Mouse (Mus musculus) megakaryocyte, adult 5-6 weeks (primary cell): ENCODE results near the gene Farp2. TPM values are rescaled to one million over a fixed set of nuclear protein-coding genes. Genes with fewer than 3 reads are reported as not detected.
"Not testable (repeated sequence)": the region's sequence is repeated elsewhere in the genome, so short reads cannot be mapped to it uniquely, and the experiment has no call there.

ENCODE experiments used
- ATAC-seq: 2 replicates; pipeline ENCODE4 v1.8.0; 2016; ENCODE audit warnings: mild to moderate bottlenecking, inconsistent platforms; ENCODE audit not compliant: poor library complexity, severe bottlenecking
- total RNA-seq, 2 experiments: library from RNA; stranded (forward) in 1 of 2; stranded (reverse) in 1 of 2; fragments of 153-499, 151-499 nt in 1 of 2; fragments of 221-1000, 200-1000 nt in 1 of 2; gene quantifications; 2 replicates each; pipeline versions ENCODE4 v1.2.3 to v1.2.4; 2015 to 2017

Gene Farp2
- total RNA-seq, 2 experiments from 2014 or later = 0.99 to 2.0 TPM

- no peak for ATAC-seq
These were observed 120.8 kb downstream of the Farp2 start for GRCm38 (mm10) chr1:93632723-93633122.

DNA sequence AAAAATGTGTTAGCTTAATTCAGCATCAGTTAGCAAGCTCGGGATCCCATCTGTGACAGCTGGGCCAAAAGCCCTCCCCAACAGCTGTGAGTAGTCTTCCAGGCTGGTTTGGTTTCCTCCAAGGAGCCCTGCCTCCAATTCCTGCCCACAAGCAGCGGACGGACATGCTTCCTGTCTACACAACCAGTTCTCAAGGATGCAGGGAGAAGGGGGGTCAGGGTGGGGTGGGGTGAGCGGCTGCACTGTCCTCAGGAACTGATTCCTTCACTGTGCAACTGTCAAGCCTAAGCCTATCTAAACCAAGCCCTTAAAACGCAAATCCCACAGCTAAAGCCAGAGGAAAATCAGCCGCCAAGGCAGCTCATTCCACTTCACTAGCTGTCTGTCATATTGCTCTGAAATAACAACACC is 122.6 kb downstream of the Farp2 start:
- no peak for ATAC-seq

GRCm38 (mm10) chr1:93635091-93635579 is 123.3 kb downstream of the Farp2 start:
- ATAC-seq = peak; percentile 31

- ATAC-seq = peak; percentile 96
These were observed 123.8 kb downstream of the Farp2 start for GRCm38 (mm10) chr1:93635580-93636192.

GRCm38 (mm10) chr1:93636211-93636897 is 124.5 kb downstream of the Farp2 start:
- 0 out of 2 replicates have a peak, but pooled peaks have one; percentile 8 for ATAC-seq

- ATAC-seq = no peak
These were observed 130.1 kb downstream of the Farp2 start for GRCm38 (mm10) chr1:93641978-93642377.

- ATAC-seq = no peak
These were observed 130.8 kb downstream of the Farp2 start for GRCm38 (mm10) chr1:93642692-93643091.

DNA sequence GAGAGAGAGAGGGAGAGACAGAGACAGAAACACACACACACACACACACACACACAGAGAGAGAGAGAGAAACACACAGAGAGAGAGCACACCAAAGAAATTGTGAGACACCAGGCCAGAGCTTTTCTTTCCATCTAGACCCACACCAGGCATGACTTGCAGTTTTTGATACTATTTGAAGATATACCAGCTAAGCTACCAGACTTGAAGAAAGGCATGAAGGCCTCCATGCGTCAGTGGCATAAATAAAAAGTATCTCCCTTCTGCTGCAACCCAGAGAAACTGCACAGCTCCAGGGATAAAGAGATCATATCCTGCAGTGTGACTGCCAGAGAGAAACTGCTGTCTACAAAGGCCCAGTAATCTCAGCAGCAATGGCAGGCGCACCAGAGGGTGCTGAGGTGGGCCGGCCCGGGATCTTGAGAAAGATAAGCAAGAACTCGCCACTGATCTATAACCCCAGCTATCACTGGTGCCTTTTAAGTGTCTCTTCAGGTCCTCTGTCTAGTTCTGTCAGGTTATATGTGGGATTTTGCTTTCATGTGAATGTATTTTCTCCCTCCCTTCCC is 137.8 kb downstream of the Farp2 start:
- no peak for ATAC-seq

DNA sequence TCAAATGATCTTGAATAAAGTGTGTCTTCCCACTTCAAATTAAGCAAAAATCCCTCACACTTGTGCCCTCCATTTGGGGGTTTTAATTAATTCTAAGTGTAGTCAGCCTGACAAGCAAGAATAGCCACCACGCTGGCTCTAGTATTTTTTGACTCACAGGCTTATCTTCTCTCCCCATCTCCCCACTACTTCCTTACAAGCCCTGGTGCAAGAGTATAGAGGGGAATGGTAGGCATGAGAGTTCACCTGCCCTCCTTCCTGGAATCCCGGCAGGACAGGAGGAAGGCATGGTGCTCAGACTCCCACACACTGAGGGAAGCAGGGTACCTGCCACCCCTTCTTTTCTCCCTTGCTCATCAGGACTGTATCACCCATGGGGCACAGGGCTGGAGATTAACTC is 142.4 kb downstream of the Farp2 start:
- ATAC-seq = no peak

DNA sequence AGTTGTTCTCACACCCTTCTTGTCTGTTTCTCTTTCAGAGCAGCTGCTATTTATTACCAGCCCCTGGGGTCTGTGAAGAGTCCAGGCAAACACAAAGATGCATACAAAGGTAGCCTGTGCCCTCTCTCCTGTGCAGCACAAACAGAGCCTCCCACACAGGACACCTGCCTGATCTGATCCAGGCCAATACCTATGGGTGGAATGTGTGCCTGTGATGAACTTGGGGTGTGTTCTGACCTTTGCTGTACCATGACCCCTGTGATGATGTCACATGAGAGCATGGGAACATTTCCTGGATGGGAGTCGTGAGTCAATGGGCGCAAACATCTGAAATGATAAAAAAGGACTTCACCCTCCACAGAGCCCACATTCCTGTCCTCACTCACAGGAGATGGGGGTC is 142.9 kb downstream of the Farp2 start:
- no peak for ATAC-seq

GRCm38 (mm10) chr1:93656325-93657024 is 144.6 kb downstream of the Farp2 start:
- no peak for ATAC-seq

DNA sequence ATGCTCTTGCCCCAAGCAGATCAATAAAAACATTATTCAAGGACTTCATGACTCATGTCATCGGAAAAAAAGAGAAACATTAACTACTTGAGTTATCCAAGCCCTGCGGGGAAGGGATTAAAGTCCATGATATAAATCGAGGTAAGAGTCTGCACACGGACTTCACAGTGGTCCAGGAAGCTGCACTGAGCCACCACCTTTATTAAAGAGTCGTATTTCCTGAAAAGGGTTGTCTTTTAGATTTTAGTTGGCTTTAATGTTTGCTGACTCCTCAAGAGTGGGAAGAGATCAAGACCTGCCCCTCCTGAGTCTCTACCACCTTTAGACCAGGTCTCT is 145.1 kb downstream of the Farp2 start:
- ATAC-seq = no peak

GRCm38 (mm10) chr1:93658559-93658958 is 146.7 kb downstream of the Farp2 start, which contains the start of gene Stk25:
Gene Stk25, minus strand, starts transcription at chr1:93658659.
- not testable (repeated sequence) for ATAC-seq

- ATAC-seq = peak; percentile 36
These were observed 156.0 kb downstream of the Farp2 start for GRCm38 (mm10) chr1:93667760-93668400.

- ATAC-seq = peak; percentile 97
These were observed 157.1 kb downstream of the Farp2 start for GRCm38 (mm10) chr1:93668791-93669548.

GRCm38 (mm10) chr1:93669941-93670340 is 158.1 kb downstream of the Farp2 start:
- no peak for ATAC-seq
